Mouse (Mus musculus) hindbrain, embryonic 11.5 days (tissue): Measurements from ENCODE around the gene Bcl2a1a. TPM values are rescaled to one million over a fixed set of nuclear protein-coding genes. Genes with fewer than 3 reads are reported as not detected.
"Not testable (repeated sequence)": the region's sequence is repeated elsewhere in the genome, so short reads cannot be mapped to it uniquely, and the experiment has no call there.

ENCODE experiments used
- ATAC-seq: fragments of 200-750 bp; cut with Nextera tagmentation; 2 replicates; pipeline ENCODE4 v1.8.0; 2017; ENCODE audit warnings: mild to moderate bottlenecking, moderate TSS enrichment, moderate library complexity; ENCODE audit not compliant: low FRiP score
- DNase-seq: peaks from one replicate; pipeline ENCODE4 v3.0.0-alpha.2; 2015; ENCODE audit warnings: low spot score
- H3K27ac ChIP-seq: fragments of 300-500 bp; sonication (generic); 2 replicates; pipeline ENCODE4 v1.5.1; 2014; ENCODE audit warnings: mild to moderate bottlenecking, low read depth, low read length
- H3K27me3 ChIP-seq: fragments of 300-500 bp; sonication (generic); 2 replicates; pipeline ENCODE4 v1.6.1; 2014; ENCODE audit warnings: mild to moderate bottlenecking, low read length, moderate library complexity, mixed read lengths; ENCODE audit not compliant: control insufficient read depth, insufficient read depth
- H3K36me3 ChIP-seq: fragments of 300-500 bp; sonication (generic); 2 replicates; pipeline ENCODE4 v1.6.1; 2014; ENCODE audit warnings: mild to moderate bottlenecking, low read length, moderate library complexity, mixed read lengths; ENCODE audit not compliant: control insufficient read depth, insufficient read depth
- H3K4me1 ChIP-seq: fragments of 300-500 bp; sonication (generic); replicated peaks from 2 replicates; pipeline ENCODE4 v1.6.1; 2014; ENCODE audit warnings: low read length, mixed read lengths; ENCODE audit not compliant: control insufficient read depth, insufficient read depth
- H3K4me2 ChIP-seq: fragments of 300-500 bp; sonication (generic); replicated peaks from 2 replicates; pipeline ENCODE4 v1.6.1; 2014; ENCODE audit warnings: mild to moderate bottlenecking, low read depth, low read length
- H3K4me3 ChIP-seq: fragments of 300-500 bp; sonication (generic); 2 replicates; pipeline ENCODE4 v1.5.1; 2014; ENCODE audit warnings: low read depth, low read length
- H3K9ac ChIP-seq: fragments of 300-500 bp; sonication (generic); 2 replicates; pipeline ENCODE4 v1.6.1; 2014; ENCODE audit warnings: low read depth, low read length
- H3K9me3 ChIP-seq: fragments of 300-500 bp; sonication (generic); 2 replicates; pipeline ENCODE4 v1.6.1; 2016; ENCODE audit warnings: low read length; ENCODE audit not compliant: control insufficient read depth
- WGBS: fragments of 180-500 bp; shearing (Covaris S2); extraction: QIAGEN DNeasy Blood & Tissue Kit; methylation state at CpG from one replicate; pipeline ENCODE4 v1.1.7; 2014; 5-methylcytosine and 5-hydroxymethylcytosine counted together
- polyA plus RNA-seq: library from polyadenylated mRNA; unstranded; fragments of >200 nt; fragmentation: Nextera tagmentation; extraction: Ambion mirVana; gene quantifications from 2 replicates; pipeline ENCODE4 v1.2.1, GENCODE M21; 2014

Bcl2a1a gene
- polyA plus RNA-seq, 1 experiment from 2014 or later = not detected

DNA sequence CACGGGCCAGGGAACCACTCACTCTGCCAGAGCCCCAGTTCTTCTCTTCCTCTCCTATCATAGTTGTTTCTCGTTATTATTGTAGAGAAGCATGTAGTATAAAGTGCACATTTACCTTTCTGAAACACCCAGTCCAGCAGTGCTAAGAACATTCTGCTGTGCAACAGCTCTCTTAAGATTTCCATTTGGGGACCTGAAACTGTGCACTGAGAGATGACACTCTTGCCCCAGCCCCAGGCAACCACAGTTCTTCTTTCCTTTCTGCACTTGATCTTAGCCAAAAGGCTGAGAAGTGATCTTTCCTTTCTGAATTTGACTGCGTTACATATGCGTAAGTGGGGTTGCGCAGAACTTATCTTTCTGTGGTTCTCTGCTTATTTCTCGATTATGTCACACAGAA is 9.8 kb downstream of the Bcl2a1a start:
- H3K27ac ChIP-seq, H3K4me1 ChIP-seq, H3K9ac ChIP-seq, H3K27me3 ChIP-seq, H3K4me2 ChIP-seq, H3K9me3 ChIP-seq, DNase-seq, H3K36me3 ChIP-seq, H3K4me3 ChIP-seq, ATAC-seq: not testable (repeated sequence)
- WGBS = no CpG with 5 or more reads among the region's 6 CpGs

DNA sequence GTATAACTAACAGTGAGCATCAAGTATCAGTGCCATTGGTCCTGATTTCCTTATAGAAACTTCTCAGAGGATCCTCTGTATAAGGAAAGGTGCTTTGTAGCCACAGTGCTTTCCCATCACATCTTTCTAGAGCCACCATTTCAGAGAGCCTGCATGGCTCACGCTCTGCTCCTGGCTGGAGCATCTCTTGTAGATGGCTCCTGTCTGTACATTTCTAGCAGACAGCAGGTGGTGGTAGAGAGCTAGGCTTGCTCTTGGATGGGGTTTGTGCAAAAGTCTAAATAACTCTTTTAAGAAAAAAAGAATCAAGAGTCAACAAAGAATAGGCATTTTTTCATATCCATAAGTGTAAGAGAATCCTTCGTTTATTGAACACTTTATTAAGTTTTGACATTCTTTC is 12.8 kb downstream of the Bcl2a1a start:
- not testable (repeated sequence) for DNase-seq, H3K9ac ChIP-seq, H3K27ac ChIP-seq, H3K36me3 ChIP-seq, H3K9me3 ChIP-seq, H3K27me3 ChIP-seq, H3K4me1 ChIP-seq, H3K4me2 ChIP-seq, H3K4me3 ChIP-seq, ATAC-seq
- WGBS = no CpG with 5 or more reads among the region's 2 CpGs

DNA sequence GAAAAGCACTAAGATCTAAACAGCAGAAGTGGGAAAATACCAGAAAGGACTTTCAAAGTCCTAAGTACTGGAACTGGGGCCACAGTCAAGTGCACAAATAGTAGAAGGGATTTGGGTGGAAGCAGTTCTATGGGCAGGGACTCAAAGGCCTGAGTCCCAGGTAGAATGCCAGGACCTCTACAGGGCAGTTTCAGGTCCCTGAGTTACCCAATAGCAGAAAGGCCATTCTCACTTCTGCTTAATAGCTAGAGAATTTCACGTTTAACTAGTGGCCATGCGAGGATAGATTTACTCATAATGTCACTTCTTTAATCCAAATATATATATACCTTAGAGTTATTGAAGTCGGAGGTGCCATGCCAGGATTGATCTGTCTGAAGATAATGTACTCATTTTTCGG is 20.2 kb downstream of the Bcl2a1a start:
- ATAC-seq, H3K27ac ChIP-seq, H3K27me3 ChIP-seq, H3K4me1 ChIP-seq, DNase-seq, H3K36me3 ChIP-seq, H3K4me3 ChIP-seq, H3K4me2 ChIP-seq, H3K9ac ChIP-seq, H3K9me3 ChIP-seq: not testable (repeated sequence)
- WGBS = 86% methylated on average over 4 of the region's 4 CpGs

DNA sequence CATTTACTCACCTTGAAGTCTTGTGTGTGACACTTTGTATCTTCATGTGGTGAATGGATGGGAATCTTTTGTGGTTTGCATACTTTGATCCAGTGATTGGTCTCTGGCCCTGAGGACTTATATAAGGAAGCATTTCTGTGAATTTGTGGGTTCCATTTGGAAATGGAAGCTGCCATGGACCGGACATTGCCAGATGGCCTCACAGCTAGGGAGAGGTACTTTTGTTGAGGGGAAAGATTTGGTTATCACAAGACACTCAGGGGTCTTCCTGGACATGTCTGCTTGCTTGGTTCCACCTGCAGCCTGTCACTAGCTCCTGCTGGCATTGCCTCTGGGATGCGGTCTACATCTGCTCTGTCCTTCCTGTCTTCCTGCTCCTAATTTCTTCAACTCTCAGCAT is 23.1 kb downstream of the Bcl2a1a start:
- WGBS = 89% methylated on average over 2 of the region's 2 CpGs
- not testable (repeated sequence) for H3K4me1 ChIP-seq, ATAC-seq

DNA sequence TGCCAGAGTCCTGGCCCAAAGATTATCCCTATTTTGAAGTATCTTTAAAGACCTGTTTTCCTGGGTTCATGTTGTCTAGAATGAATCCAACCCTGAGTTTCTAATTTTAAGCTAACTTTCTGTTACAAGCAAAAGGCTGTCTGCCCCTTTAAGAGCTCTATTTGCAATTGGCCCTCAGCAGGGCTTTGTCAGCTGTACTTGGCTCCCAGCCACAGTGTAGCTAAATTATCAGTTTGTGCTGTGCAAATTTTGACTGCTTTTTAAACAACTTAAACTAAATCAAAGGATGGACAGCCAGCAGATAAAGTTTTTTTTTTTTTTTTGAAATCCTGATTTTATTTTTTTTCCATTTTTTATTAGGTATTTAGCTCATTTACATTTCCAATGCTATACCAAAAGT is 44.8 kb downstream of the Bcl2a1a start:
- H3K27ac ChIP-seq, H3K27me3 ChIP-seq, H3K4me3 ChIP-seq, H3K9ac ChIP-seq, H3K4me1 ChIP-seq, ATAC-seq, H3K36me3 ChIP-seq, H3K9me3 ChIP-seq, H3K4me2 ChIP-seq, DNase-seq: not testable (repeated sequence)

More for the DNA sequence above, 23.1 kb downstream of the Bcl2a1a start:
- not testable (repeated sequence) for H3K36me3 ChIP-seq, DNase-seq, H3K27ac ChIP-seq, H3K9me3 ChIP-seq, H3K4me2 ChIP-seq, H3K27me3 ChIP-seq, H3K4me3 ChIP-seq, H3K9ac ChIP-seq

Other genes starting within 250 kb of the Bcl2a1a start
- 25.4 and 30.3 TPM in 2 replicates for gene Mthfsl, start 236.6 kb upstream of the Bcl2a1a start, polyA plus RNA-seq
- gene Bcl2a1d, start 225.0 kb upstream of the Bcl2a1a start, polyA plus RNA-seq = not detected in 2 replicates
- gene Trim43c, start 117.7 kb upstream of the Bcl2a1a start, polyA plus RNA-seq = 0.09 and 0.31 TPM in 2 replicates
- gene Trim43b, start 135.9 kb downstream of the Bcl2a1a start, polyA plus RNA-seq = not detected in 2 replicates
- 0.69 TPM in 1 of 2 replicates, not detected in the other for gene Bcl2a1b, start 242.3 kb downstream of the Bcl2a1a start, polyA plus RNA-seq
- 0.98 TPM in 1 of 2 replicates, not detected in the other for gene Gm29094, start 242.5 kb downstream of the Bcl2a1a start, polyA plus RNA-seq